Mouse (Mus musculus) bone marrow macrophage, adult 2 months (primary cell): ENCODE data around the gene Cbarp. TPM values are rescaled to one million over a fixed set of nuclear protein-coding genes. Genes with fewer than 3 reads are reported as not detected.

Source experiments
- H3K27ac ChIP-seq: 2 replicates; pipeline ENCODE4 v1.5.1; 2012; ENCODE audit warnings: low read depth, low read length; ENCODE audit not compliant: insufficient read depth
- H3K4me1 ChIP-seq: 2 replicates; pipeline ENCODE4 v1.6.1; 2012; ENCODE audit warnings: low read length; ENCODE audit not compliant: control insufficient read depth, insufficient read depth
- H3K4me3 ChIP-seq: 2 replicates; pipeline ENCODE4 v1.5.1; 2012; ENCODE audit warnings: mild to moderate bottlenecking, low read length, moderate library complexity; ENCODE audit not compliant: insufficient read depth
- CTCF ChIP-seq: IDR thresholded peaks from 2 replicates; pipeline ENCODE4 v1.5.1; 2012; ENCODE audit warnings: low read depth, mild to moderate bottlenecking, low read length, moderate library complexity
- POLR2A ChIP-seq: IDR thresholded peaks from 2 replicates; pipeline ENCODE4 v1.6.1; 2012; ENCODE audit warnings: mild to moderate bottlenecking, low read depth, low read length, borderline replicate concordance
- polyA plus RNA-seq: library from polyadenylated mRNA; stranded (reverse); fragments of >200 nt; gene quantifications from 2 replicates; pipeline ENCODE4 v1.2.4, GENCODE M21; 2012; ENCODE audit not compliant: missing spikeins, insufficient read depth, insufficient read length

The Cbarp gene
- polyA plus RNA-seq, 1 experiment = 2.9 TPM

GRCm38 (mm10) chr10:80176270-80176834 is 35.7 kb upstream of the Cbarp start:
- TF ChIP-seq CTCF (no peak), POLR2A (no peak)
- no peak overlapping the region for H3K27ac ChIP-seq
- H3K4me1 ChIP-seq = peaks cover 17% of the 10 kb centered on the region
- no peak overlapping the region for H3K4me3 ChIP-seq

DNA sequence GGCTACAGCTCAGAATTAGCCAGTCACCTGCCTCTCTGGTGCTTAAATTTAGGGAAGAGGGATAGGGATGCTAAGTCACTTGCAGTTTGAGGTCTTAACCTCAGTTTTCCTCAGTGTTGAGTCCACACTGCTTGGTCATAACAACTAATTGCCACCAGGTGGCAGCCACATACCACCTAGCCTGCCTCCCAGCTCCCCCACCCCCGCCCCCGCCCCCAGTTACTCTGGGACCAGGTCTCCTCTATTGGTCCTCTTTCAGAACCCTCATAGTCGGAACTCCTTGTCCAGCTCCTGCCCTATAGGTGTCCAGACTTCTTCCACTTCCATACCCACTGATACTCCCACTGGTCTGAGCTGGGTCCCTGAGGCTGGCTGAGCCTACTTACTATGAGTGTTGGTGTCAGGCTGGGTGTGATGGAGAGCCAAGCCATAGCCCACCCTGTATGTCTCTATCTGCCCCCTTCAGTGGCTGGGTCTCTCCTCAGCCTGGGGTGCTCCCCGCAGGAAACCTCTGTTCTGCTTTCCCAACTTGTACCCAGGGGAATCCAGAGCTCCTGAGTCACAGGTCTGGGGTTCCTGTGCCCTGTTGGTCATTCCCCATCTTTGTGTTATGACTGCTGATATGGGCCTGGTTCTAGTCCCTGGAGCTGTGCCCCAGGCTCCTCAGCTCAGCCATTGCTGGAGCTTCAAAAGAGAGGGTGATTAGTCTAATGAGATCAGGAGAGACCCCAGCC is 35.1 kb upstream of the Cbarp start:
- Histone ChIP-seq H3K4me1 (peaks cover 17% of the 10 kb centered on the region), H3K4me3 (no peak overlapping the region), H3K27ac (no peak overlapping the region)
- TF ChIP-seq POLR2A (no peak), CTCF (peak; percentile 86)

DNA sequence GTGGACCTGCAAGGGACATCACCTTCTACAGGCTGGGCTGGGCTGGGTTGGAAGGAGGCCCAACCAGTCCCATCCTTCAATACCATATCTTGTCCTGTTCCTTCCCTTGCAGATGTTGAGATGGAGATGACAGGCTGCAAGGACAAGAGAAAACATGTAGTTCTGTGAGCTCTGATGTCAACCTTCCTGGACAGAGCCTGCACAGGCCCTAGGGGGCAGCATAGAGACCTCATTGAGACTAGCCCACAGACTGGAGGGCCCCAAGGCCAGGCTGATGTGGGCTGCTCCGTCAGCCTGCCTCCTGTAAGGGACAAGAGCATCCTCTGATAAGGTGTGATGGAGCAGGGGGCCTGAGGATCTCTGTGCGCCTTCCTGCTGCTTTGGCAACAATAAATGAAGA is 34.1 kb upstream of the Cbarp start:
- no peak overlapping the region for H3K27ac ChIP-seq
- TF ChIP-seq CTCF (peak; percentile 23), POLR2A (no peak)
- peaks cover 17% of the 10 kb centered on the region for H3K4me1 ChIP-seq
- H3K4me3 ChIP-seq = no peak overlapping the region

GRCm38 (mm10) chr10:80173955-80174640 is 33.5 kb upstream of the Cbarp start:
- no peak overlapping the region for H3K4me3 ChIP-seq
- peaks cover 17% of the 10 kb centered on the region for H3K4me1 ChIP-seq
- no peak for TF ChIP-seq CTCF
- no peak for TF ChIP-seq POLR2A
- H3K27ac ChIP-seq = no peak overlapping the region

DNA sequence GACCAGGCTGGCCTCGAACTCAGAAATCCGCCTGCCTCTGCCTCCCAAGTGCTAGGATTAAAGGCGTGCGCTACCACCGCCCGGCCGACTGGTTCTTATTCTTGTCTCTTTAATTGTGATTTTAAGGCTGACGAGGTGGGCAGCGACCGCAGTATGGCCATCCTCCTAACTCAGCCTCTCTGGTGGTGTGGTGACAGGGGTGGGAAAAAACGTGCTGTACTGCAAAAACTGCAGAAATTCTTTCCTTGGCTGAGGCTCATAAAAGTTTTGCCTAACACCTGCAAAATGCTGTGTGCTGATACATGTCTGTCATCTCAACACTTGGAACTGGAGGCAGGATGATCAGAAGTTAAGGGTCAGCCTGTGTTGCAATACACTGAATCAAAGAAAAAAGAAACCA is 32.7 kb upstream of the Cbarp start:
- peak overlapping the region; percentile 99 for H3K27ac ChIP-seq
- peak overlapping the region; percentile 35 for H3K4me3 ChIP-seq
- TF ChIP-seq POLR2A (no peak), CTCF (no peak)
- peaks cover 19% of the 10 kb centered on the region for H3K4me1 ChIP-seq

GRCm38 (mm10) chr10:80172527-80173292 is 32.1 kb upstream of the Cbarp start, which contains the start of gene 1600002K03Rik:
TSS of gene 1600002K03Rik (plus strand) at chr10:80172944.
- TF ChIP-seq CTCF (no peak), POLR2A (no peak)

DNA sequence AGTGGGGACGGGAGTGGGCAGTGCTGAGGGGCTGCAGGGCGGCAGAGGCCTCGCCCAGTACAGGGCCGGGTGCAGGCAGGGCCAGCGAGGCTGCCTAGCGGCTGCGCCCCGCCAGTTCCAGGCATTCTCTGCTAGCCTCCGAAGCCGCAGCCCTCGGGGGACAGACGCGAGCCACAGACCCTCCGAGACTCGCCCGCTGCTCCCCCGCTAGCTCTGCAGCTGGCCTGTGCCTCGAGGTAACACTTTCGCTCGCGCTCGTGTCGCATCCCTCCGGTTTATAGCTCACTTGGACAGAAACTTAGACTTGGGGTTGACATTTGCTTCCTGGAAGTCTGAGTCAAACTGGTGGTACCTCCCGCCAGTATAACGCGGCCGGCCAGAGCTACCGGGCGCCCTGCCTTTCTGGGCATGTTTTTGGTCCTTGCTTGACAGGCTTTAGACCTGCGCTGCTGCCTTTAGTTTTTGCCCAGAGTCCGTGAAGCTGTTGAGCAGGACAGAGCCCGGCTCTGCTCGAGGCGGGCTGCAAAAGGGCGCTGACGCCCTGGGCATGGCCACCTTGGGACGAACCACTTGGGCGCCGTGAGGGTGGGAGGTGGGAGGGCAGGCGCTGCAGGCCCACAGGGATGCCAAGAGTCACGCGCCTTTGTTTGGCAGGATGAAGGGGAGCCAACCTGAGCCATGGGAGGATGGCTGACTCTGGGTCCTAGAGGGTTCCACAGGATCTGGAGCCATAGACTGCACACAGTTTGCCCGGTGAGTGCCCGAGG is 31.3 kb upstream of the Cbarp start:
- H3K4me1 ChIP-seq = peaks cover 21% of the 10 kb centered on the region
- H3K27ac ChIP-seq = peak overlapping the region; percentile 99
- H3K4me3 ChIP-seq = peak overlapping the region; percentile 82
- TF ChIP-seq CTCF = no peak
- TF ChIP-seq POLR2A = no peak

More at GRCm38 (mm10) chr10:80172527-80173292, 32.1 kb upstream of the Cbarp start, which contains the start of gene 1600002K03Rik:
- Histone ChIP-seq H3K4me1 (peaks cover 19% of the 10 kb centered on the region), H3K4me3 (peak within 1 kb of the TSS; percentile 82), H3K27ac (peak within 1 kb of the TSS; percentile 99)

DNA sequence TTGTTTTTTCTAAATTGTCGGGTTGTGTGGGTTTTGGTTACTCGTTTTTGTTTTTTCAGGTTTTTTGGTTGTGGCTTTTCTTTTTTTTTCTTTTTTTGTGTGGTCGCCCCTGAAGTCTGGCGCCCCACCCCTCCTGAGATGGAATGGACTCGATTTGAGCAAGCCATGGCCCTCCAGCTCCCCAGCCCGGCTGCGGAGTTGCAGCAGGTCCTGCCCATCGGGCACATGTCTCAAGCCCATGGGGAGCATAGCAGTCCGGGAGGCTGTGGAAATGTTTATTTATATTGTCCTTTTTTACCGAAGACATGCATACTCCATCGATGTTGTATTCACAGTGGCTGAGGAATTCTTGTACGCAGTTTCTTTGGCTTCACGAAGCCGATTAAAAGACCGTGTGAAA is 30.6 kb upstream of the Cbarp start:
- no peak overlapping the region for H3K27ac ChIP-seq
- H3K4me1 ChIP-seq = peaks cover 27% of the 10 kb centered on the region
- no peak overlapping the region for H3K4me3 ChIP-seq
- TF ChIP-seq POLR2A = no peak
- TF ChIP-seq CTCF = no peak

- no peak for TF ChIP-seq POLR2A
- TF ChIP-seq CTCF = no peak
- H3K4me1 ChIP-seq = peaks cover 27% of the 10 kb centered on the region
- H3K4me3 ChIP-seq = no peak overlapping the region
- H3K27ac ChIP-seq = no peak overlapping the region
Observed at GRCm38 (mm10) chr10:80170601-80171021, 30.0 kb upstream of the Cbarp start.
